Mouse (Mus musculus) T-helper 17 cell (primary cell): ENCODE data around the gene Kcnmb4.

ENCODE experiments used
- in situ Hi-C, 2 experiments: fragments of 300-600 bp; cut with MboI, MseI; formaldehyde crosslinking; loops; 1 replicate in 1 of 2; 2 replicates in 1 of 2; pipeline ENCODE4 v1.15.1; 2025; ENCODE audit warnings: high pct_unique_total_duplicates in 2 of 2

Kcnmb4 gene

GRCm38 (mm10) chr10:116473759-116474549 lies at the start of gene Kcnmb4:
Gene Kcnmb4 (minus strand): TSS chr10:116473878.
- in situ Hi-C loops = loop anchor here in 1 of 2 experiments (5.0 kb wide), 1 partner anchor 147 kb away; no protein-coding TSS in a partner anchor

- in situ Hi-C loops = no loop called here
Observed at GRCm38 (mm10) chr10:116519588-116519987, 45.9 kb upstream of the Kcnmb4 start.

GRCm38 (mm10) chr10:116515590-116515989 lies 41.9 kb upstream of the Kcnmb4 start:
- in situ Hi-C loops = no loop called here

- in situ Hi-C loops = no loop called here
Observed at GRCm38 (mm10) chr10:116515158-116515557, 41.5 kb upstream of the Kcnmb4 start.

- in situ Hi-C loops = no loop called here
Observed at GRCm38 (mm10) chr10:116513254-116513635, 39.6 kb upstream of the Kcnmb4 start.

GRCm38 (mm10) chr10:116512521-116513253 lies 39.0 kb upstream of the Kcnmb4 start:
- in situ Hi-C loops = no loop called here

GRCm38 (mm10) chr10:116505303-116506014 lies 31.8 kb upstream of the Kcnmb4 start:
- in situ Hi-C loops = no loop called here

- in situ Hi-C loops = no loop called here
Observed at GRCm38 (mm10) chr10:116492768-116493167, 19.1 kb upstream of the Kcnmb4 start.

- in situ Hi-C loops = no loop called here
Observed at GRCm38 (mm10) chr10:116486895-116487747, 13.4 kb upstream of the Kcnmb4 start.

GRCm38 (mm10) chr10:116481917-116482316 lies 8.2 kb upstream of the Kcnmb4 start:
- in situ Hi-C loops = no loop called here

- in situ Hi-C loops = no loop called here
Observed at GRCm38 (mm10) chr10:116480988-116481387, 7.3 kb upstream of the Kcnmb4 start.

GRCm38 (mm10) chr10:116476559-116476958 lies 2.9 kb upstream of the Kcnmb4 start:
- in situ Hi-C loops = no loop called here

GRCm38 (mm10) chr10:116475725-116476124 lies 2.0 kb upstream of the Kcnmb4 start:
- in situ Hi-C loops = no loop called here

GRCm38 (mm10) chr10:116473071-116473758 lies 463 bp downstream of the Kcnmb4 start:
- in situ Hi-C loops = loop anchor here in 1 of 2 experiments (5.0 kb wide), 1 partner anchor 146 kb away; no protein-coding TSS in a partner anchor

GRCm38 (mm10) chr10:116472579-116472978 lies 1.1 kb downstream of the Kcnmb4 start:
- in situ Hi-C loops = loop anchor here in 1 of 2 experiments (5.0 kb wide), 1 partner anchor 145 kb away; no protein-coding TSS in a partner anchor

- in situ Hi-C loops = loop anchor here in 1 of 2 experiments (5.0 kb wide), 1 partner anchor 143 kb away; no protein-coding TSS in a partner anchor
Observed at GRCm38 (mm10) chr10:116470306-116470925, 3.3 kb downstream of the Kcnmb4 start.

GRCm38 (mm10) chr10:116468094-116468493 lies 5.6 kb downstream of the Kcnmb4 start:
- in situ Hi-C loops = no loop called here

- in situ Hi-C loops = loop anchor here in 1 of 2 experiments (5.0 kb wide), 1 partner anchor 52 kb away; no protein-coding TSS in a partner anchor
Observed at GRCm38 (mm10) chr10:116463753-116464345, 9.8 kb downstream of the Kcnmb4 start.

- in situ Hi-C loops = loop anchor here in 1 of 2 experiments (5.0 kb wide), 1 partner anchor 49 kb away; no protein-coding TSS in a partner anchor
Observed at GRCm38 (mm10) chr10:116461443-116461842, 12.2 kb downstream of the Kcnmb4 start.
